Mouse (Mus musculus) limb, embryonic 14.5 days (tissue): ENCODE results near the gene Fen1. TPM values are rescaled to one million over a fixed set of nuclear protein-coding genes. Genes with fewer than 3 reads are reported as not detected.

ENCODE experiments used
- ATAC-seq: fragments of 200-750 bp; cut with Nextera tagmentation; 2 replicates; pipeline ENCODE4 v1.8.0; 2017; ENCODE audit warnings: low read depth, moderate number of reproducible peaks, moderate TSS enrichment; ENCODE audit not compliant: low FRiP score
- DNase-seq: peaks from one replicate; pipeline ENCODE4 v3.0.0-alpha.2; 2015; ENCODE audit warnings: low spot score
- H3K27ac ChIP-seq: fragments of 300-500 bp; sonication (generic); replicated peaks from 2 replicates; pipeline ENCODE4 v1.5.1; 2014; ENCODE audit warnings: low read depth, mild to moderate bottlenecking, low read length, moderate library complexity, mixed read lengths
- H3K27me3 ChIP-seq: fragments of 300-500 bp; sonication (generic); 2 replicates; pipeline ENCODE4 v1.6.1; 2014; ENCODE audit warnings: low read length, mixed read lengths; ENCODE audit not compliant: control insufficient read depth, insufficient read depth
- H3K36me3 ChIP-seq: fragments of 300-500 bp; sonication (generic); 2 replicates; pipeline ENCODE4 v1.6.1; 2014; ENCODE audit warnings: mild to moderate bottlenecking, low read length, moderate library complexity, mixed read lengths; ENCODE audit not compliant: control insufficient read depth, insufficient read depth
- H3K4me1 ChIP-seq: fragments of 300-500 bp; sonication (generic); 2 replicates; pipeline ENCODE4 v1.6.1; 2014; ENCODE audit warnings: antibody characterized with exemption, low read length, mixed read lengths; ENCODE audit not compliant: control insufficient read depth, insufficient read depth
- H3K4me2 ChIP-seq: fragments of 300-500 bp; sonication (generic); replicated peaks from 2 replicates; pipeline ENCODE4 v1.6.1; 2014; ENCODE audit warnings: low read depth, mild to moderate bottlenecking, low read length, moderate library complexity; ENCODE audit not compliant: severe bottlenecking
- H3K4me3 ChIP-seq: fragments of 300-500 bp; sonication (generic); replicated peaks from 2 replicates; pipeline ENCODE4 v1.5.1; 2014; ENCODE audit warnings: low read length
- H3K9ac ChIP-seq: fragments of 300-500 bp; sonication (generic); 2 replicates; pipeline ENCODE4 v1.6.1; 2014; ENCODE audit warnings: mild to moderate bottlenecking, low read depth, low read length, moderate library complexity; ENCODE audit not compliant: severe bottlenecking
- H3K9me3 ChIP-seq: fragments of 300-500 bp; sonication (generic); 2 replicates; pipeline ENCODE4 v1.6.1; 2016; ENCODE audit warnings: low read length; ENCODE audit not compliant: control insufficient read depth
- POLR2A ChIP-seq: fragments of 200-500 bp; IDR thresholded peaks from 2 replicates; pipeline ENCODE4 v1.8.0; 2012; ENCODE audit warnings: inconsistent platforms, mild to moderate bottlenecking, moderate library complexity, borderline replicate concordance; ENCODE audit not compliant: insufficient read depth, insufficient read length; ENCODE audit errors: extremely low read depth
- WGBS: fragments of 180-500 bp; shearing (Covaris S2); extraction: QIAGEN DNeasy Blood & Tissue Kit; methylation state at CpG from one replicate; pipeline ENCODE4 v1.1.7; 2014; 5-methylcytosine and 5-hydroxymethylcytosine counted together
- polyA plus RNA-seq, 2 experiments: library from polyadenylated mRNA; depleted of rRNA in 1 of 2; stranded (reverse) in 1 of 2; unstranded in 1 of 2; fragments of >200 nt; fragmentation: Nextera tagmentation in 1 of 2; extraction: Ambion mirVana in 1 of 2; gene quantifications; 2 replicates each; pipeline versions ENCODE4 v1.2.1 to v1.2.3; 2012 to 2014

Fen1 gene
- polyA plus RNA-seq, 2 experiments = 40.8 to 58.2 TPM

- H3K9me3 ChIP-seq = no peaks in the 10 kb centered on the region
- DNase-seq (no peak), ATAC-seq (no peak)
- H3K4me2 ChIP-seq = no peak overlapping the region
- no peak overlapping the region for H3K9ac ChIP-seq
- H3K36me3 ChIP-seq = peaks cover 35% of the 10 kb centered on the region
- H3K4me1 ChIP-seq = no peaks in the 10 kb centered on the region
- H3K27ac ChIP-seq = no peak overlapping the region
- 91% methylated on average over 10 of the region's 10 CpGs for WGBS
- TF ChIP-seq POLR2A = no peak
- no peaks in the 10 kb centered on the region for H3K27me3 ChIP-seq
- H3K4me3 ChIP-seq = no peak overlapping the region
Measured at GRCm38 (mm10) chr19:10213796-10214471, 10.0 kb upstream of the Fen1 start.

DNA sequence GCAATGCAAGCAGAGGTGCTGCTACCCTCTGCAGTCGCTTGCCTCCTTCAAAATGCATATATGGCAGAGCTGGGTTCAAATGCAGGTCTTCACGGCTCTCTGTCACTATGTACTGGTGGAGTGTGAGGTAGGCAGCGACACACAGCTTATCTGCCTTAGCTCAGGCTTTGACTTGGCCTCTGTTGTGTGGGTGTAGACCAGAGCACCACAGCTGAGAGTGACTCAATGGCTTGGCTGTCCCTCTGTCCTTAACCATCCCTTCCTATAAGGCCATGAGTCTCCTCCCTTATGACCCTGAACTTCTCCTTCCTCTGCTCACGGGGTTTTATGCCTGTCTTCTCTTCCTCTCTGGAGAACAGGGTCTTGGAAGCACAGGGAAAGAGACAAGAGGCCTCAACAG is 6.9 kb upstream of the Fen1 start:
- H3K4me3 ChIP-seq = no peak overlapping the region
- H3K27me3 ChIP-seq = no peaks in the 10 kb centered on the region
- DNase-seq (no peak), ATAC-seq (no peak)
- H3K9me3 ChIP-seq = no peaks in the 10 kb centered on the region
- peaks cover 65% of the 10 kb centered on the region for H3K36me3 ChIP-seq
- TF ChIP-seq POLR2A = no peak
- no peaks in the 10 kb centered on the region for H3K4me1 ChIP-seq
- no peak overlapping the region for H3K9ac ChIP-seq
- no peak overlapping the region for H3K4me2 ChIP-seq
- WGBS = 81% methylated on average over 4 of the region's 4 CpGs
- H3K27ac ChIP-seq = no peak overlapping the region

DNA sequence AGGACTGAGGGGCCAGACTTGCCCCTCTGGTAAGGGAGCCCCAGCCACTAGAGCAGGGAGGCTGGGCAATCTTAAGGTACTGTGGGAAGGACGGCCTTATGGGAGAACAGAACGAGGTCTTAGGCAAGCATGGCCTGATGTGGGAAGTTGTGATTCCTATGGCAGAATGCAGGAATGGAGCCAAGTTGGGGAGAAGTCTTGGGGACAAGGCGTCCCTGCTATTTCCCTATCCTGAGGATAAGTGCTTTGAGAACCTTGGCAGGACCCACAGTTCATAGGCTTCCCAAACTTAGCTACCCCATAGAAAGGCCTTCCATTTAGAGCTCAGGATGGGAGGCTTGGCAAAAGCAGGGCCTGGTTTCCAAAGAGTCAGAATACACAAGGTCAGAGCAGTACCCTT is 4.9 kb upstream of the Fen1 start:
- no peak overlapping the region for H3K9ac ChIP-seq
- no peak for TF ChIP-seq POLR2A
- no peak for DNase-seq
- no peaks in the 10 kb centered on the region for H3K9me3 ChIP-seq
- no peak overlapping the region for H3K27ac ChIP-seq
- peaks cover 64% of the 10 kb centered on the region for H3K36me3 ChIP-seq
- no peak overlapping the region for H3K4me3 ChIP-seq
- H3K4me1 ChIP-seq = no peaks in the 10 kb centered on the region
- no peak for ATAC-seq
- no peaks in the 10 kb centered on the region for H3K27me3 ChIP-seq
- WGBS = 83% methylated on average over 3 of the region's 3 CpGs
- H3K4me2 ChIP-seq = no peak overlapping the region

GRCm38 (mm10) chr19:10205051-10205450 is 1.1 kb upstream of the Fen1 start:
- peaks cover 54% of the 10 kb centered on the region for H3K36me3 ChIP-seq
- WGBS = 75% methylated on average over 6 of the region's 6 CpGs

DNA sequence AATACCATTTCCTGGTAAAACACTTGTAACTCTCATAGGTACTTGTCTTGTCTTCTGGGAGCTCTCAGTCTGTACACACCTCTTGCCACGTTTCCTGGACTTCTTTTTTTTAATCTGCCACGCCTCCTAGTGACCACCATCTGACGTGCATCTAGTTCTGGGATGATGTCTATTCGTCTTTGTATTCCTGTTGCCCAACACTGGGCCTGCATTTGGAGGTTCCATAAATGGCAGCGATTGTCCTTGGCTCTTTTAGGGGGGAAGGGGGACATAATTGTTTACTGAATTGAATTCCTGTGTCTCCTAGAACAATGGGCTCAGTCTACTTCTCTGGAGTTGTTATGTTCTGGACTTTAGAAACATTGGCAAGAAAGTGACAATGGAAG is 640 bp upstream of the Fen1 start:
- Histone ChIP-seq H3K4me3 (peak overlapping the region; percentile 90), H3K4me1 (peaks cover 8% of the 10 kb centered on the region), H3K27me3 (no peaks in the 10 kb centered on the region), H3K9me3 (no peaks in the 10 kb centered on the region), H3K9ac (peak overlapping the region; percentile 77), H3K36me3 (peaks cover 54% of the 10 kb centered on the region), H3K4me2 (peak overlapping the region; percentile 88), H3K27ac (peak overlapping the region; percentile 48)
- TF ChIP-seq POLR2A = no peak
- ATAC-seq (peak; percentile 32; the same call in 1 of the 2 replicates), DNase-seq (no peak)
- 2% methylated on average over 5 of the region's 5 CpGs for WGBS

More at GRCm38 (mm10) chr19:10205051-10205450, 1.1 kb upstream of the Fen1 start:
- TF ChIP-seq POLR2A = no peak
- H3K4me1 ChIP-seq = peaks cover 8% of the 10 kb centered on the region
- H3K27ac ChIP-seq = no peak overlapping the region
- H3K9me3 ChIP-seq = no peaks in the 10 kb centered on the region
- peak overlapping the region; percentile 88 for H3K4me2 ChIP-seq
- peak overlapping the region; percentile 90 for H3K4me3 ChIP-seq
- DNase-seq (no peak), ATAC-seq (no peak)
- no peaks in the 10 kb centered on the region for H3K27me3 ChIP-seq
- H3K9ac ChIP-seq = no peak overlapping the region
